Mouse (Mus musculus) kidney, postnatal 25 days (tissue): ENCODE measurements around the gene Foxo1.
A peak's percentile ranks its signal among the peaks of the same experiment; 100 is the strongest.

ENCODE experiments used
- DNase-seq, 2 experiments: peaks; one replicate each; pipeline ENCODE4 v3.0.0; 2021; ENCODE audit warnings: mixed read lengths in 2 of 2

Gene Foxo1

GRCm38 (mm10) chr3:52369881-52370428, 101.8 kb downstream of the Foxo1 start:
- DNase-seq = no peak

GRCm38 (mm10) chr3:52376974-52377373, 108.8 kb downstream of the Foxo1 start:
- no peak for DNase-seq

DNA sequence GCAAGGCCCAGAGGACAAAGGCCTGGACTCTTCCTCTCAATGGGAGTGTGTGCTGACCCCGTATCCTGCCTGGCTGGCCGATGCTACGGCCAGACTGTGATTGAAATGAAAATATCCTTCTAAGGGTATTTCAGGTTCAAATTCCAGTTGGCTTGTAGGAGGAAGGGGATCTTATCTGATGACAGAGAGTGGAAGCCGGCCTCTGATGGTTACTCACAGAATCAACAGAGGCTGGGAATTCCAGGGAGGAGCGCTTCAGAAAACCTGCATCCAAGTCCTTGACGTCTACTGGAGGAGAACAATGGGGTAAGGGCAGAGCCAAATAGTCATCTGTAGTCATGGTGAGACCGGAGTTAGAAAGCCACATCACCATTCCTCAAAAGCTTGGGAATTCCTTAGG, 115.2 kb downstream of the Foxo1 start:
- peak; percentile 29 to 65 for DNase-seq

- DNase-seq = peak in 1 of 2 experiments; percentile 7
These were observed 118.2 kb downstream of the Foxo1 start for GRCm38 (mm10) chr3:52386343-52386742.

DNA sequence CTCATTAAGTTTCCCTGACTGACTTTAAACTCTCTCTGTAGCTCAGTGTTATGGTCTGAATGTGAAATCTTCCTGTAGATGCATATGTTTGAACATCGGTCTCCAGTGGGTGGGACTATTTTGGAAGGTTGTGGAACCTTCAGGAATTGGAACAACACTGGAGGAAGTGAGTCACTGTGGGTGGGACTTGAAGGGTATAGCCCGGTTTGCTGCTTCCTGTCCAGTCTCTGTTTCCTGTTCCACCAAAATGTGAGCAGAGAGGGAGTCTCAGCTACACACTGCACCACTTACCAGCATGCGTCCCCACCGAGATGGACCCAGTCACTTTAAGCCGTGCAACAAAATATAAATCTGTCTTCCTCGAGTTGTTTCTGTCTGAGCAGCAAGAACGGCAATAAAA, 122.2 kb downstream of the Foxo1 start:
- peak in 1 of 2 experiments; percentile 34 for DNase-seq

- peak in 1 of 2 experiments; percentile 38 for DNase-seq
These were observed 122.9 kb downstream of the Foxo1 start for GRCm38 (mm10) chr3:52390766-52391665.

GRCm38 (mm10) chr3:52391897-52392296, 123.8 kb downstream of the Foxo1 start:
- peak in 1 of 2 experiments; percentile 8 for DNase-seq

GRCm38 (mm10) chr3:52392521-52392920, 124.4 kb downstream of the Foxo1 start:
- DNase-seq = no peak

DNA sequence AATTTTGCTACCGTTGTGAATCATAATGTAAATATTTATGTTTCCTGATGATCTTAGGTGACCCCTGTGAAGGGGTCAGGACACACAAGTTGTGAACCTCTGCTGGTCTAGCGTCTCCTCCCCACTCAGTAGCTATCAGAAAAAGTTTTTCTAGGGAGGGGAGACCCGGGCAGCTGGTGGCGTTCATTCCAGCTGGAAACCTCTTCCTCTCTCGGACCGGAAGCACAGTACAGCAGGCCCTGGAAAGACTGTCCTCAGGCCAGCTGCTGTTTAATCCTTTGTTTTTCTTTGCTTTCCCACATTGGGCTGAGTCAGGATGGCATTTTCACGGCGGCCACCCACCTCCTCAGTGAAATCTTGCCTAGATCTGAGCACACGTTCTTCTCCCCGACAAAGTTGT, 125.0 kb downstream of the Foxo1 start:
- peak in 1 of 2 experiments; percentile 40 for DNase-seq

GRCm38 (mm10) chr3:52396121-52396731, 128.1 kb downstream of the Foxo1 start:
- DNase-seq = peak in 1 of 2 experiments; percentile 9

DNA sequence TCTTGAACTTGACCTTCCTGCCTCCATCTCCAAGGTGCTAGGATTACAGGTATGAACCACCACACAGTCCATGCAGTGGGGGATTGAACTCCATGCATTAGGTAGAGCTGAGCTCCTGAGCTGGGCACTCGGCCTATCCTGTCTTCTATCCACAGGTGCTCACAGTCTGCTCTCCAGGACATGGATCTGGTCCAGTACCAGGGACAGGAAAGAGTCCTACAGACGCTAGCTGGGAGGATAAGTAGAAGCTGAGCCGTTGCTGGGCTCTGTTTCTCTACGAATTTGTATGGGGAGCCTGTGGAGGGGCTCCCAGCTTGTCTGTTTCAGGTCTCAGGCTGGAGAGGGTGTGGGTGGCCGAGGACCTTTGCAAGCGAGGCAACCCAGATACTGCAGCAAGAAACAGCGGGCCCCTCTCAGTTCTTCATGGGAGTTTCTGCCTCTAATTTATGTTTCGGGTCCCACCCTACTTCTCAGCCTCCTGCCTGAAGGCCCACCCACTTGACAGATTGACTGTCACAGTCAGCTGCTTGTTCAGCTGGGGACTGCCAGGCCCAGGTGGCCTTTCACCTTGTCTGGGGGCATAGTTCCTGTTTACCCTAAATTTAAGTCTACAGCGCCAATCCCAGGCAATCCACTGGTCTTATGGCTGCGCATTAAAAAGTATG, 128.9 kb downstream of the Foxo1 start:
- peak in 1 of 2 experiments; percentile 5 for DNase-seq

DNA sequence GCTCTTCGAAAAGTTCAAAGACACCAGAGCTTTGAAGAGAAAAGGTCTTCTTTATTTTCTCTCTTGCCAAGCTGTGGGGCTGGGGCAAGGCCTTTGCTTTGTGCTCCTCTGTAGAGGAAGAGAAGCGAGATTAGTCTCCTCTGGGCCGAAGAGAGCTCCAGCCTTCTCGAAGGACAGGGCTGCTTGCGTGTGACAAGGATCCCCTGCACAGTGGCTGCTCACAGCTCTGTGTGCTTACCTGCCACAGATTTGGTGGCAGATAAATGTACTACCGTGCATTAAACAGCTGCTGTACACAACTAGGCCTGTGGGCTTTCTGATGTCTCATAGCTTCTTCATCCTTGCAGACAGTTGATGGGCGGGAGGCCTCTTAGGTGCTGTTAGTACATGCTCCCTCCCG, 129.8 kb downstream of the Foxo1 start:
- DNase-seq = no peak

GRCm38 (mm10) chr3:52400284-52401161, 132.4 kb downstream of the Foxo1 start:
- peak; percentile 19 to 51 for DNase-seq

GRCm38 (mm10) chr3:52401162-52401928, 133.2 kb downstream of the Foxo1 start:
- peak; percentile 75 to 87 for DNase-seq
